Mouse (Mus musculus): ENCODE measurements around the gene Stx8. TPM values are rescaled to one million over a fixed set of nuclear protein-coding genes. Genes with fewer than 3 reads are reported as not detected.

The Stx8 gene
- polyA plus RNA-seq, 1 experiment from 2014 or later, result 64.1 TPM

GRCm38 (mm10) chr11:68145586-68146455 lies 179.8 kb downstream of the Stx8 start:
- Histone ChIP-seq H3K27me3 (ENCODE audit: control insufficient read depth, insufficient read depth, low read depth, low read length) (no peaks in the 10 kb centered on the region), H3K36me3 (ENCODE audit: control insufficient read depth, insufficient read depth, low read length) (no peaks in the 10 kb centered on the region), H3K9me3 (replicated peaks; ENCODE audit: control insufficient read depth, low read length, poor library complexity, severe bottlenecking) (no peaks in the 10 kb centered on the region), H3K27ac (ENCODE audit: low read length) (peak overlapping the region; percentile 79), H3K9ac (ENCODE audit: low read depth, low read length) (0 out of 2 replicates have a peak overlapping the region, but pooled peaks have one; percentile 7), H3K4me2 (ENCODE audit: low read length) (no peak overlapping the region; the same call in 1 of the 2 replicates), H3K4me3 (ENCODE audit: low read depth, low read length) (no peak overlapping the region), H3K4me1 (ENCODE audit: control insufficient read depth, insufficient read depth, low read length) (peaks cover 39% of the 10 kb centered on the region)
- peak; percentile 74 for ATAC-seq
- WGBS, result 9% methylated on average over 17 of the region's 17 CpGs

- Histone ChIP-seq H3K4me1 (ENCODE audit: control insufficient read depth, insufficient read depth, low read length) (peaks cover 40% of the 10 kb centered on the region), H3K27me3 (ENCODE audit: control insufficient read depth, insufficient read depth, low read depth, low read length) (no peaks in the 10 kb centered on the region), H3K9ac (ENCODE audit: low read depth, low read length) (peak overlapping the region; percentile 21; the same call in 1 of the 2 replicates), H3K27ac (ENCODE audit: low read length) (peak overlapping the region; percentile 79), H3K9me3 (replicated peaks; ENCODE audit: control insufficient read depth, low read length, poor library complexity, severe bottlenecking) (no peaks in the 10 kb centered on the region), H3K4me2 (ENCODE audit: low read length) (no peak overlapping the region), H3K36me3 (ENCODE audit: control insufficient read depth, insufficient read depth, low read length) (no peaks in the 10 kb centered on the region), H3K4me3 (ENCODE audit: low read depth, low read length) (no peak overlapping the region)
- peak; percentile 49; the same call in 1 of the 2 replicates for ATAC-seq
- 16% methylated on average over 4 of the region's 4 CpGs for WGBS
Observed at GRCm38 (mm10) chr11:68146456-68146851, 180.5 kb downstream of the Stx8 start.

- Histone ChIP-seq H3K36me3 (ENCODE audit: control insufficient read depth, insufficient read depth, low read length) (no peaks in the 10 kb centered on the region), H3K4me3 (ENCODE audit: low read depth, low read length) (no peak overlapping the region), H3K27ac (ENCODE audit: low read length) (no peak overlapping the region), H3K9ac (ENCODE audit: low read depth, low read length) (no peak overlapping the region), H3K4me1 (ENCODE audit: control insufficient read depth, insufficient read depth, low read length) (peaks cover 22% of the 10 kb centered on the region), H3K9me3 (replicated peaks; ENCODE audit: control insufficient read depth, low read length, poor library complexity, severe bottlenecking) (no peaks in the 10 kb centered on the region), H3K27me3 (ENCODE audit: control insufficient read depth, insufficient read depth, low read depth, low read length) (no peaks in the 10 kb centered on the region), H3K4me2 (ENCODE audit: low read length) (no peak overlapping the region)
- 18% methylated on average over 2 of the region's 2 CpGs for WGBS
- peak; percentile 56; the same call in 1 of the 2 replicates for ATAC-seq
Observed at GRCm38 (mm10) chr11:68150938-68151337, 184.9 kb downstream of the Stx8 start.

GRCm38 (mm10) chr11:68155821-68156220 lies 189.8 kb downstream of the Stx8 start:
- Histone ChIP-seq H3K27ac (ENCODE audit: low read length) (no peak overlapping the region), H3K9ac (ENCODE audit: low read depth, low read length) (no peak overlapping the region), H3K4me1 (ENCODE audit: control insufficient read depth, insufficient read depth, low read length) (peaks cover 6% of the 10 kb centered on the region), H3K4me3 (ENCODE audit: low read depth, low read length) (no peak overlapping the region), H3K27me3 (ENCODE audit: control insufficient read depth, insufficient read depth, low read depth, low read length) (no peaks in the 10 kb centered on the region), H3K4me2 (ENCODE audit: low read length) (no peak overlapping the region), H3K36me3 (ENCODE audit: control insufficient read depth, insufficient read depth, low read length) (no peaks in the 10 kb centered on the region), H3K9me3 (replicated peaks; ENCODE audit: control insufficient read depth, low read length, poor library complexity, severe bottlenecking) (no peaks in the 10 kb centered on the region)
- no peak for ATAC-seq

DNA sequence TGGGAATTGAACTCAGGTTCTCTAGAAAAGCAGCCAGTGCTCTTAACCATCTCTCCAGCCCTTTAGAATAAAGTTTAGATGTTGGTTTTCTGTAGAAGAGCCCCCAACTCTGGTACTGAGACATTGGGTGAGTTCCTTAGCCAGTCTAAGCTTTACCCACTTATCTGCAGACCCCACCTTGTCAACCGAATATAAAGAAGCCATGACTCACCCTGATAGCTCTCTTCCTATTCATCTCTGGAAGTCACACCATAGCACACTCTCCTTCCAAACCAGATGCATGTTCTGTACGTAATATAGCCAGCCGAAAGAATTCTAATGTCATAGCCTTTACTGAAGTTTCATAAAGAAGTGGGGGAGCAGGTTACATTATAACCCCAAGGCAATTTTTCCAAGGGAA lies 192.2 kb downstream of the Stx8 start:
- Histone ChIP-seq H3K4me2 (ENCODE audit: low read length) (no peak overlapping the region), H3K4me1 (ENCODE audit: control insufficient read depth, insufficient read depth, low read length) (peaks cover 6% of the 10 kb centered on the region), H3K4me3 (ENCODE audit: low read depth, low read length) (no peak overlapping the region), H3K9ac (ENCODE audit: low read depth, low read length) (no peak overlapping the region), H3K27ac (ENCODE audit: low read length) (no peak overlapping the region), H3K9me3 (replicated peaks; ENCODE audit: control insufficient read depth, low read length, poor library complexity, severe bottlenecking) (no peaks in the 10 kb centered on the region), H3K36me3 (ENCODE audit: control insufficient read depth, insufficient read depth, low read length) (no peaks in the 10 kb centered on the region), H3K27me3 (ENCODE audit: control insufficient read depth, insufficient read depth, low read depth, low read length) (no peaks in the 10 kb centered on the region)
- no peak for ATAC-seq
- 91% methylated on average over 3 of the region's 3 CpGs for WGBS

- Histone ChIP-seq H3K36me3 (ENCODE audit: control insufficient read depth, insufficient read depth, low read length) (no peaks in the 10 kb centered on the region), H3K27ac (ENCODE audit: low read length) (peak overlapping the region; percentile 61), H3K9ac (ENCODE audit: low read depth, low read length) (no peak overlapping the region), H3K4me2 (ENCODE audit: low read length) (no peak overlapping the region), H3K4me1 (ENCODE audit: control insufficient read depth, insufficient read depth, low read length) (peaks cover 6% of the 10 kb centered on the region), H3K27me3 (ENCODE audit: control insufficient read depth, insufficient read depth, low read depth, low read length) (no peaks in the 10 kb centered on the region), H3K9me3 (replicated peaks; ENCODE audit: control insufficient read depth, low read length, poor library complexity, severe bottlenecking) (no peaks in the 10 kb centered on the region), H3K4me3 (ENCODE audit: low read depth, low read length) (no peak overlapping the region)
- WGBS, result 23% methylated on average over 4 of the region's 4 CpGs
- ATAC-seq, result no peak
Observed at GRCm38 (mm10) chr11:68159867-68160266, 193.9 kb downstream of the Stx8 start.

DNA sequence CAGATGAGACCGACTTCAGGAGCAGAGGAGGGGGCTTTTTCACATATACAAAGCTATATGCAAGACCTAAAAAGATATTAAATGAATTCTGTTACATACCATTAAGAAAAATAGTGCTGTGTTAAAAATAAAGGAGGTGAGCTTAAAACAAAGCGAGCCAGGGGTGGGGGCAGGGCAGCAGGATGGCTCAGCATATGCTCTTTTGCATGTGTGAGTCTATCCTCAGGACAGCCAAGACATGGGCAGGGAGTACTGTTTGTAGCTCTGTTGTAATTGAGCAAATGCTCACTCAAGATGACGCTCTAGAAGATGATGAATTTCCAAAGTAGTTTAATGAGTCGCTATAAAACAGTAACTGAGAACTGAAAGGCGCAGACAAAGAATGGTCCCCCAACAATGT lies 198.4 kb downstream of the Stx8 start:
- Histone ChIP-seq H3K4me3 (ENCODE audit: low read depth, low read length) (no peak overlapping the region), H3K36me3 (ENCODE audit: control insufficient read depth, insufficient read depth, low read length) (no peaks in the 10 kb centered on the region), H3K9me3 (replicated peaks; ENCODE audit: control insufficient read depth, low read length, poor library complexity, severe bottlenecking) (no peaks in the 10 kb centered on the region), H3K27me3 (ENCODE audit: control insufficient read depth, insufficient read depth, low read depth, low read length) (no peaks in the 10 kb centered on the region), H3K9ac (ENCODE audit: low read depth, low read length) (no peak overlapping the region), H3K4me1 (ENCODE audit: control insufficient read depth, insufficient read depth, low read length) (peaks cover 6% of the 10 kb centered on the region), H3K4me2 (ENCODE audit: low read length) (no peak overlapping the region), H3K27ac (ENCODE audit: low read length) (no peak overlapping the region)
- WGBS, result 90% methylated on average over 5 of the region's 5 CpGs
- no peak for ATAC-seq

GRCm38 (mm10) chr11:68168427-68168826 lies 202.4 kb downstream of the Stx8 start:
- Histone ChIP-seq H3K27me3 (ENCODE audit: control insufficient read depth, insufficient read depth, low read depth, low read length) (no peaks in the 10 kb centered on the region), H3K27ac (ENCODE audit: low read length) (no peak overlapping the region), H3K4me2 (ENCODE audit: low read length) (no peak overlapping the region), H3K4me1 (ENCODE audit: control insufficient read depth, insufficient read depth, low read length) (no peaks in the 10 kb centered on the region; the same call in 1 of the 2 replicates), H3K36me3 (ENCODE audit: control insufficient read depth, insufficient read depth, low read length) (no peaks in the 10 kb centered on the region), H3K4me3 (ENCODE audit: low read depth, low read length) (no peak overlapping the region), H3K9ac (ENCODE audit: low read depth, low read length) (no peak overlapping the region), H3K9me3 (replicated peaks; ENCODE audit: control insufficient read depth, low read length, poor library complexity, severe bottlenecking) (no peaks in the 10 kb centered on the region)
- no peak for ATAC-seq
- 88% methylated on average over 4 of the region's 4 CpGs for WGBS

GRCm38 (mm10) chr11:68171973-68172647 lies 206.1 kb downstream of the Stx8 start:
- ATAC-seq, result no peak
- 89% methylated on average over 7 of the region's 7 CpGs for WGBS

More at GRCm38 (mm10) chr11:68171973-68172647, 206.1 kb downstream of the Stx8 start:
- H3K9ac ChIP-seq (ENCODE audit: low read depth, low read length), result no peak overlapping the region
- H3K9me3 ChIP-seq (replicated peaks; ENCODE audit: control insufficient read depth, low read length, poor library complexity, severe bottlenecking), result no peaks in the 10 kb centered on the region
- H3K4me3 ChIP-seq (ENCODE audit: low read depth, low read length), result no peak overlapping the region
- H3K36me3 ChIP-seq (ENCODE audit: control insufficient read depth, insufficient read depth, low read length), result no peaks in the 10 kb centered on the region
- H3K4me1 ChIP-seq (ENCODE audit: control insufficient read depth, insufficient read depth, low read length), result no peaks in the 10 kb centered on the region; the same call in 1 of the 2 replicates
- no peak overlapping the region for H3K4me2 ChIP-seq (ENCODE audit: low read length)
- no peaks in the 10 kb centered on the region for H3K27me3 ChIP-seq (ENCODE audit: control insufficient read depth, insufficient read depth, low read depth, low read length)
- no peak overlapping the region for H3K27ac ChIP-seq (ENCODE audit: low read length)
